Mouse (Mus musculus) urinary bladder, adult 18-20 months (tissue): ENCODE data around the gene Akap10.
"Not testable (repeated sequence)": the region's sequence is repeated elsewhere in the genome, so short reads cannot be mapped to it uniquely, and the experiment has no call there.

Experiments used
- DNase-seq, 2 experiments: peaks; one replicate each; pipeline ENCODE4 v3.0.0; 2022; ENCODE audit warnings: low spot score in 2 of 2, mixed read lengths in 2 of 2

Gene Akap10

DNA sequence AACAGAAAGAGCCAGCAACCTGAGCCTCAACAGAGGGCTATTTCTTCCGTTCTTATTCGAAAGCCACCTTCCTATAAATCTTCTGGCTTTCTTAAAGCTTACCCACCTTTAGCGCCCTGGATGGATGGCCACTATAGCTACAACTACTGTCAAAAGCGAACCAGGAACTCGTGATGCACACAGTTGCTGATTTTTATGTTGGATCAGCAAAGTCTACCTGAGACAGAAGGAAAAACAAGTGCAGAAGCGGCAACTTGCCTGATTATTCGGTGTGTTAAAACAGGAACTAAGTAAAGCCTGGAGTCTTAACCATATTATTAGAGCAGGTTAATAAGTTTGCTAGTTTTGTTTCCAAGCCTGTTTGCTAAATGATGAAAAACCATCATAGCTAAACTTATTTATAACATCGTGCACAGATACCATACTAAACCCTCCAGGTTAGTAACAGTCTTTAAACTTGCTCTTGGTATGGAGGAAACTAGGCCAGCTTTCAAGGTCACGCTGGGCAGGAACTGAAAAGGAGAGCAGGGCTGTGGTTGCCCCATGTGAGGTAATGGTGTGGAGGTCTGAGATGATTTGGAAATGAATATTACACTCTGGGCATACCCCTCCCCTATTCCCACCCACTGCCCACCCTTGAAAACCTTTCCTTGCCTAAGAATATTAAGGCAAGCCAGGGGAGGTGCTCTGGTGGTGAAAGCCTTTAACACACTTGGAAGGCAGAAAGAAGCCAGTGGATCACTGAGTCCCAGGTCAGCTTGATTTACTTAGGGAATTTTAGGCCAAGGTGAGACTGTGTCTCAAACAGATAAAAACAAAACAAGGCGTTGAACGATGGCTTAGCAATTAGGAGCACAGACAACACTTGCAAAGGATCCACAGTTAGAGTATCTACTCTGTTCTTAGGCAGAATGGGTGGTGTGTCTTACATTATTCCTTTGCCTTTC is 861 bp upstream of the Akap10 start:
- peak in 1 of 2 experiments; percentile 14 for DNase-seq

DNA sequence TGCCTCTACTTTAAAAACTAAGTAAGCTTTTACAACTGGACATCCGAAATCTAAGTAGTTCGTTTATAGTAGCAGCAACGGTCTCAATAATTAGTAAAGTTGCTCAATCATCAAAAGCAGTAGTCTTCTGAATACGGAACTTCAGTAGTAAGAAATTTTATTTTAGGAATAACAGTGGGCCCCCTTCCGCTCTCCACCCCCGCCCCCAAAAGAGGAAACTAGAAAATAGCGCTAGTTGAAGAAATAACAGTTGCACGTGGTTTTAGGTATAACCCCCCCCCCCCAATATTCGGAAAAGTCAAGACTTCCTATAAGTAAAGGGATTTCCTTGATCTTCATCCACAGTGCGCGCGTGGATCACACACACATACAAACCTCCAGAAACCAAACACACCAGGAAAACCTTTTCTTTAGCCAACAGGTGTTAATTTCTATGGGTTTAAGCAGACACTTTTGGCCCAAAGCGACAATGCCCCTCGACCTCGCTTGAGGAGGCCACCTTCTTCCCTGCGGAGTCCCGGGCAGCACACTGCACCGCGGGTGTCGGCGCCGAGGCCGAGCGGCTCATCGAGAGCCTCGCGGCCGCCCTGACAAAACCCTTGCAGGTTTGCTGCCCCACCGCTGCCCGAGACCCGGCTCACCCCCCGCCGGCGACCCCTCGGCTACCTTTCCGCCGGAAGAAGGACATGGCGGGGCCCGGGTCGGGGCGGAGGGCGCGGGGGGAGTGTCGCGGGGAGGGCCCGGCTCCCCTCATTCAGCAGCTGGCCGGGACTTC is 542 bp downstream of the Akap10 start:
- no peak for DNase-seq

DNA sequence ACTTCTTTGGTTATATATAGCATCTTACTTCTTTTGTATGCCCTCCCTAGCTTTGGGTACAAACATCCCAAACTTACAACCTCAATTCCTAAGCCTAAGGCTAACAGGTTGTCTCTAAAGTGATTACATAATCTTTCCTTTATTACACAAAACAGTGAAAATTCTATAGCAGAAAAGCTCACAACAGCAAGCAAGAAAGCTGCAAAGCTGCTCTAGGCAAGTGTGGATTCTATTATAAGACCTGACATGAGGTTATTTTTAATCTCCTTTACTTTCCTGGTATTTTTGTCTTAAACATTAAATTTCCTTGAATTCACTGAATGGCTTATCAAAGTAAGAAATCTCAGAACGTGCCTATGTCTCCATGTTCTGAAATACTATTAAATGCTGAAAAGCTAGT is 6.7 kb downstream of the Akap10 start:
- no peak for DNase-seq

DNA sequence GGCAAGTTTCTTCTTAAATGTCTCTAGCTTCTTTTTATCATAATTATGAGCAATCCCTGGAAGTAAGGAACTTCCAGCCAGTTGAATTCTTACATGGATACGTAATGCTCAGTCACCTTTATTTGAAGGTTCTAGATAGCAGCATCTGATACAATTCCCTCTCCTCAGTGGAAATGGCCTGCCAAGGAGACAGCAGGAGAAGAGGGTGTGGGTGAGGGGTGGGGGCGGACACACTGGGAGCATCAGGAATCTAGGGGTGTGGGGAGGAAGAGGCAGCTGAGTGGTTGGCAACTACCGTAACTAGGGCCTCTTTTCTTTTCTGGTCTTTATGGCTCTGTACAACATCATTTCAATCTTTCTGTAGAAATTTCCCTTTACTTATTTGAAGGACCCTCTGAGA is 10.3 kb downstream of the Akap10 start:
- DNase-seq: no peak

DNA sequence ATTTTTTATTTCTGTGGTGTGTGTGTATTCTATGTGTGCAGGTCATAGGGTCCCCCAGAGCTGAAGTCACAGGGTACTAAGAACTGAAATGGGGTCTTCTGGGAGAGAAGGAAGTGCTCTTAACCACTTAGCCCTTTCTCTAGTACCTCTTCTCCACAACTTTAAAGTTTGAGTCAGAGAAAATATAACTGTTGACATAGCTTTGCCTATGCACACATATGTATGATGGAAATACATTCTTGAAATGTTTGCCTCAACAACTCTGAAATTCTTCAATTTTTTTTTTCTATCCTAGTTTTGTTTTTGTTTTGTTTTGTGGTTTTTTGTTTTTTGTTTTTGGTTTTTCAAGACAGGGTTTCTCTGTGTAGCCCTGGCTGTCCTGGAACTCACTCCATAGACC is 21.7 kb downstream of the Akap10 start:
- no peak for DNase-seq

DNA sequence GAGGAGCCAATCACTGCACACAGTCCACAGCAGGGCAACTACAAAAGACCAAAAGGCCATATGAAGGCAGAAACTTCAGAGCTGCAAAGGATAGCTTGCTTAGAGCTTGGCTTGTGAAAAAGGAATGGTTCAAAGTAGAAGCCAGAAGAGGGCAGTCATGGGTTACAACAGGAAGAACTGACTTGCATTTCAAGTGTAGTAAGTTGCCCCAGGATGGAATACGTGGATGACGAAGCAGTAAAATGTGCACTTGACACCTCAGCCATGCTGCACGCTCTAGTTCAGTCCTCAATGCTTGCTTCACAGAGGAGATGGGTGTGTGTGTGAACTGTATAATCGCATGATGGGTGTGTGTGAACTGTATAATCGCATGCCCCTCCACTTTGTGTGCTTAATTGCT is 47.9 kb downstream of the Akap10 start:
- DNase-seq: no peak

DNA sequence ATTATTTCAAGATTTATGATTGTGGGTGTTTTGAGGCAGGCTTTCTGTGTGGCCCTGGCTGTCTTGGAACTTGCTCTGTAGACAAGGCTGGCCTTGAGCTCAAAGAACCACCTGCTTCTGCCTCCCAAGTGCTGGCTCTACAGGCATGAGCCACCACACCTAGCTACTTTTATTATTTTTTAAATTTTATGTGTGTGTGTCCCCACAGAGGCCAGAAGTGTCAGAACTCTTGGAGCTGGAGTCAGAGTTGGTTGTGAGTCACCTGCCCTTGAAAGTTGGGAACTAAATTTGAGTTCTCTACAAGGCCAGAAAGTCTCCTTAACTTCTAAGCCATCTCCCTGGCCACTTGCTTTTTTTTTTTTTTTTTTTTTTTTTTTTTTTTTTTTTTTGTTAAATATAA is 50.1 kb downstream of the Akap10 start:
- no peak for DNase-seq

DNA sequence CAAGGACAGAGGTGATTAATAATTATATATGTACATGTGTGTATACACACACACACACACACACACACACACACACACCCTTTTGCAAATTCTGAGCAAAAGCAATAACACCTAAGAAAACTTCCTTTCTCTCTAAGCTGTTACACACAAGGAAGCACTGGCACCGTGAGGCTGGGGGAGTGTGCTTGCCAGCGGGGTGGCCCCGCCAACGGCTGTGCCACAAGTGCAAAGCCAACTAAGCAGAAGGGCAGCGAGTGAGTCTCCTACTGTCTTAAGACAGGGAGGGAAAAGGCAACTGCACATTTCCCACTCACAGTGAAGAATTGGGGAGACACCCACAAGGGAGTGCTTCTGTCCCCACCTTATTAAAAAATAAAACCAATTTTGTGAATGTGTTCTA is 58.2 kb downstream of the Akap10 start:
- DNase-seq: no peak

DNA sequence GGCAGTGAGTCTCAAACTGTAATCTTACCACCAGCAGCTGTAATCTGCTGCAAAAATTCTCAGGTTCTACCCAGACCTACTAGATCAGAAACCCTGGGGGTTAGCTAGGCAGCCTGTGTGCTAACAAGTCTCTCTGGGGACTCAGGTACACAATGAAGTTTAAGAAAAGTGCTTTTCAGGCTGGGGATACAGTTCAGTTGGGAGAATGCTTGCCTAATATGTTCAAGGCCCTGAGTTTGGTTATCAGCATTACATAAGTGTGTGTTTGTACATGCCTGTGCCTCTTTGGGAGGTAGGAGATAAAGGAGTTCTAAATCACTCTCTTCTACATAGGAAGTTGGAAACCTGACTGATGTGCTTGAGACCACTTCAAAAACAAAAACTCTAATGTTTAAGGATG is 63.2 kb downstream of the Akap10 start:
- DNase-seq: no peak

DNA sequence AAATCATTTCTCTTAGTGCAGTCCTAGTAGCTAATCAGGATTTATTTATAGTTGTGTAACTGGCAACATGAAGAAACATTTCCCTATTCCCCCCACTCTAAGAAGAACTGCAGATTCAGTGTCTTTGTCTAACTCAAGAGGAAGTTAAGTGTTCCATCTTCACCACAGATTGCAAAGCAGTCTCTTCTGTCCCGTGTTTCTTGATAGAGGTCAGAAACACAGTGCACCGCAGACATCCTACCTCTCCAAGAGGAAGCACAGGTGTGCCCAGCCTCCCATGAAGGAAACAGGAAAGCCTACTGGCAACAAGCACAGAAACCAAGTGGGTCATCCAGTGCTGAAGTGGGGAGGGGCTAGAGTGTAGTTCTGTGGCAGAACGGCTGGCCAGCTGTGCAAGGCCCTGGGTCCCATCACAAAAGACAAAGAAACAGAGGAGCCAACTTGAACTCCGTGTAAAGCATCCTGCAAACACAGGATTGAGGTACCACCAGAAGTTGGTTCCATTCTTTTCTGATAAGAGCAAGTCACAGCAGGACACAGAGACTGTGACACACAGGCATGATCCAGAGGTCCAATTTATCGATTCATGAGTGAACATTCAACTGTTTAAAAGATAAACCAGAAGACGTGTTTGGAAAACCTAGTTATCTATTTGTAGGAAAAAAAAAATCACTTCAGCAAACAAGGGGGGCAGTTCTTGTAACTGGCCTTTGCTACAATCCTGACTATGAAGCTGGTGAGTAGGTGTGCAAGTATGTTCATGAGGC is 68.1 kb downstream of the Akap10 start:
- no peak for DNase-seq

DNA sequence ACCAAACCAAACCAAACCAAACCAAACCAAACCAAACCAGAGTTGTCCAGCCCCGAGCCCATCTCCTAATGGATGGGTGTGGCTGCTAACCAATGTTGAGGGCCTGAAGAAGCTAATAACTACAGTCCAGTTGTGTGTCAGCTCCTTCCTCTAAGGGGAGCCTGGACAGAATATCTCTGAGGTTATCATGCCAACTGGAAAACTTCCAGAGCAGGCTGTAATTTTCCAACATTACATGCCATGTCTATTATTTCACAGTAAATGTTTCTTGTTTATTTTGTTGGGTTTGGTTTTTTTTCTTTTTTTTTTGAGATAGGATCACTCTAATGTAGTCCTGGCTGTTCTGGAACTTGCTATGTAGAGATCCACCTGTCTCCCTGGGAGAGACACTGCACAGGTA is 70.7 kb downstream of the Akap10 start:
- no peak for DNase-seq

DNA sequence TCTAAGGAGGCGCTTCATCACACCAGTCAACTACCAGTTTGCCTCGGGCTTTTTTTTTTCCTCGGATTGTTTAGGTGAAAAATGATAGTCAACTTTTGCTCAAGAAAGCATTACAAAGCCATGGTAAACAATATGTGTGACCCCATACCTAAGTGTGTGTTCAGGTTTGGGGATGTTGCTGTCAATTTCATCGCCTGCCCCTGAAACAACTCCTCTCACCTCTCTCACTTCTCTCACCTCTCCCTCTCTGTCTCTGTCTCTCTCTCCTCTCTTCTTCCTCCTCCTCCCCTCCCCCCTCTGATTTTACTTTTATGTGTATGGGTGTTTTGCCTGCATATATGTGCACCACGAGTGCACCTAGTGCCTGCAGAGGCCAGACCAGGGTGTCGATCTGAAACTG is 74.5 kb downstream of the Akap10 start:
- no peak for DNase-seq

DNA sequence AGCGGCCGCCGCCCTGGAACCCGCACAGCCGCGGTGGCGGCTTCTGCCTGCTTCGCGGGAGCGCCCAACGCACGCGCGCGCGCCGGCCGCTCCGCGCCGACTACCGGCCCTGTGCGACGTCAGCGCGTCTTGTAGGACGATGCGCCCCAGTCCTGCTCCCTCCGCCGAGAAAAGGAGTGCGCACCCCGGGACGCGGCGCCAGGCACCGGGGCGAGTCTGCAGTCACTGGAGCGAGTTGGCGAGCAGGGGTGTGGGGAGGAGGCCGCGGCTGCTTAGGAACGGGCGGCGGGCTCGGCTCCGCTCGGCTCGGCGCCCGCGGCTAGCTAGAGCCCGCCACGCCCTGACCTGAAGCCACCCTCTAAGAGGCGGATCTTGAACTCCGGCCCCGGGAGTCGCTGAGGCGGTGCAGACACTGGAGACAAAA is 75.1 kb downstream of the Akap10 start, which contains the start of gene Ulk2:
TSS of gene Ulk2 (minus strand) at position 86 of the 424 bp plus-strand sequence.
- peak; percentile 84 to 89 for DNase-seq

DNA sequence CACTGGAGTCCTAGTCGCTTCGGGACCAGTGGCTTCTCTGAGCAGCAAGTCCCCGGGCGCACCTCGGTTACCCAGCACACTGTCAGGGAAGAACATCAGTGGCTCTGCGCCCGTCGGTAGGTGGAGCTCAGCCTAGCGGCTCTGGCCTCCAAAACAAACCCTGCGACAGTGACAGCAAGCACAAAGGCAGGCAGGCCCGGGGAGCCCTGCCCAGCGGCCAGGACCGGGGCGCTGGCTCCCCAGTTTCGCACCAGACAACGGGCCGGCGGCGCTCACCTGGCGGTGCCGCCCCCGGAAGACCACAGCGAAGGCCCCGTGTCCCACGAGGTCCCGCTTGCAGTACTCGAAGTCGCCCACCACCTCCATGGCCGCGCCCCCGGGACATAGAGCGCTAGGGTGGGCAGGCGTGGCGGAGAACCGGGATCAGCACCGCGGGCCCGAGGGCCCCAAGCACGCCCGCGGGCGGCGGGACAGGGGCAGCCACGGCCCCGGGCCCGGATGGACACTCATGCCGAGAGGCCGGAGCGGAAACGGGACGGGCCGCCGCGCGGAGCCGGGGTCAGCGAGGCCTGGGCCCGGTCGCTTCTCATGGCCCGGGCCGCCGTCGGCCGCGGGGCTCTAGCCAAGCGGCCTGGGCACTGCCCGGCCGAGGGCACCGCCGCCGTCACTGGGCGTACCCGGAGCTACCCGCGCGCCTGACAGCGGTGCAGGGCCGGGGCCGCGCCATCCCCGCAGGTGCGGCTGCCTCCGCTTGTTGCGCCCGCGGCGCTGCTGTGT is 75.7 kb downstream of the Akap10 start:
- DNase-seq: peak; percentile 67 to 70

DNA sequence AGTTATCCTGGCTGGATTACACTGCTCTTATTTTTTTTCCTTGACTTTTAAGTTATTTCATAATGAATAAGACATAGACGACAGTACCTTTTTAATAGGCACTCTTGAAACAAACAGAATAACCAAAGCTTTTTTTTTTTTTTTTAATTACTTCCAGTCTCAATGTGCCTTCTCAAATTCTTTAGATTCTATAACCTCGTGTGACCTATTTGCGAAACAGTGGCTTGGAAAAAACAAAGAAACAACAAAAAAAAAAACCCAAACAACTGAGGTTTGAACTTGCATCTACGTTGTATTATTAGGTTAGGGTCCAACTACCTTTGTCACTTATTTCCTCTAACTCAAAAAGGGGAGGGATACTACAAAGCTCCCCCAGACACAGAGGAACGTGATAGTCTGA is 76.4 kb downstream of the Akap10 start:
- DNase-seq: no peak

DNA sequence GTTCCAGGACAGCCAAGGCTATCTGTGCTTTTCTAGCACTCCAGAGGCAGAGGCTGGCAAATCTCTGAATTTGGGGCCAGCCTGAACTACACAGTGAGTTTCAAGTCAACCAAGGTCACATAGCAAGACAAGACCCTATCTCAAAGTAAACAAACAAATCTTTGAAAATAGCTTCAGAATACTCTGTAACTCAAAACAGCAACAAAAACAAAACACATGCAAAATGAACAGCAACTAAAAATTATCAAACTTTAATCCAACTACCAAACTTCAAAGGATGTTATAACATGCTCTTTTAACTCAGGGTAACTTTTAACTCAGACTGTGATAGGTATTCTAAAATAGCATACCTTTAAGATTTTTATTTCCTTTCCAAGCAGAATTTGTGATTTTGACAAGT is 77.1 kb downstream of the Akap10 start:
- no peak for DNase-seq

DNA sequence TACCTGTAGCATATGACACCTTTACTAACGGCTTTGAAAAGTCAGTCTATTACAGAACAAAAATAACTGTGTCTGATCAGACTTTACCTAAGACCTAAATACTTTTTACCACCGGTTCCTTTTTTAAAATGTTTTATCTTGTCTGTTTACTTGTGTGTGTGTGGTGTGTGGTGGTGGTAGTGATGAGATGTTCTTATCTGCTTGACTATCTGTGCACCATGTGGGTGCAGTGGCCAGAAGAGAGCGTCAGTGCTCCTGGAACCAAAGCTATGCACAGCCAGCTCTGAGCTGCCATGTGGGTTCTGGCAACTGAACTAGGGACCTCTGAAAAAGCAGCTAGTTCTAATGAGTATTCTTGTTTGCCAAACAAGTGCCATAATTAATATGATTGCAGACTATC is 78.9 kb downstream of the Akap10 start:
- no peak for DNase-seq

DNA sequence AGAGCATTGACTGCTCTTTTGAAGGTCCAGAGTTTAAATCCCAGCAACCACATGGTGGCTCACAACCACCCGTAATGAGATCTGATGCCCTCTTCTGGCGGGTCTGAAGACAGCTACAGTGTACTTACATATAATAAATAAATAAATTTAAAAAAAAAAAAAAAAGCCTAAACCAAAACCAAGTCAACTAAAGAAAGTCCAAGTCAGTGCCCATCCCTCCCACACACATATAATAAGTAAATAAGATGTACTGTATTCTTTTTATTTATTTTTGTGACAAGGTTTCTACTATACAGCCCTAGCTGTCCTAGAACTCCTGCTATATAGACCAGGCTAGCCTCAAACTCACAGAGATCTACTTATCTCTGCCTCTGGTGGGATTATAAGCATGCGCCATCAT is 89.4 kb downstream of the Akap10 start:
- DNase-seq: not testable (repeated sequence)

DNA sequence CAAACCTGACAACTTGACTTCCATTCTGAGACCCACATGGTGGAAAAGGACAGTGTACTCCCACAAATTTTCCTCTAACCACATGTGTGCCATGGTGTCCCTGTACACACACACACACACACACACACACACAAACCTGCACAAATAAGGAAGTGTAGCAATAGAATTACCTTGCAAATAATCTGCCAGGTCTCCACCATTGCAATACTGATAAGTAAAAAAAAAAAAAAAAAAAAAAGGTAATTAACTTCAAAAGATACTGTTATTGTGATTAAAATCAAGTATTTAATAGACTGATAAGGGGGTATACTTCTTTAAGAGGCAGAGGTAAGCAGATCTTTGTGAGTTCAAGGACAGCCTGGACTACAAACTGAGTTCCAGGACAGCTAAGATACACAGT is 90.1 kb downstream of the Akap10 start:
- no peak for DNase-seq

DNA sequence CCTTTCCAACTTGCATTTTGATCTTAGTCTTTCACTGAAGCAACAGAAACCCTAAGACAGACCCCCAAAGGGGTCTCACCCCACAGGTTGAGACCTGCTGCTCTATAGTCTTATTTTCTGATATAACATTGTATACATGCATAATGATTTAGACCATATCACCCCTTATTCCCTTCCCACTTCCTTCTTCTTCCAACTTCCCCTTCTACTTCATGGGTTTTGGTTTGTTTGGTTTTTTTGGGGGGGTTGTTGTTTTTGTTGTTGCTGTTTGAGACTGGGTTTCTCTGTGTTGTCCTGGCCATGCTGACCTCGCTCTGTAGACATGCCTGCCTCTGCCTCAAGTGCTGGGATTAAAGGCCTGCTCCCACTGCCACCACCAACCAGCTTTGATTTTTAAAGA is 90.9 kb downstream of the Akap10 start:
- no peak for DNase-seq
